Mouse (Mus musculus): Measurements from ENCODE around the gene Wdfy2. TPM values are rescaled to one million over a fixed set of nuclear protein-coding genes. Genes with fewer than 3 reads are reported as not detected.
"Not testable (repeated sequence)": the region's sequence is repeated elsewhere in the genome, so short reads cannot be mapped to it uniquely, and the experiment has no call there.

Wdfy2 gene
- polyA plus RNA-seq, 1 experiment = 15.5 TPM

DNA sequence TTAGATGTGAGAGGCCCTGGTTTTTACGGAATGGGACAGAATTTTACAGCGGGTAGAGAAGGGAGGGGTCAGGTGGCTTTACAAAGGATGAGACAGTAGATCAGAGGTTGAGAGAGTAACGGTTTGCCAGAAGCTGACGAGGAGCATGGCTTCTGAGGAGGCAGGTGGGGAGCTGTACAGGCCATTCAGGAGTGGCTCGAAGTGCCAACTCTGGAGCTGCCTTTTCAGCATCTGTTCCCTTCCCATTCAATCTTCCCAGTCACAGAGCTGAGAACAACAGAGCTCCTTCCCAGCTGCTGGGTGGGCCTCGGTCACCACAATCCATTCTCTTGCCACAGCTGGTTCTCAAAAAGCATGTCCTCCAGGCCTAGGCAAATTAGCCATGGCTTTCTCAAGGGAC, 8.2 kb upstream of the Wdfy2 start:
- Histone ChIP-seq H3K4me1 (replicated peaks; ENCODE audit: control insufficient read depth, insufficient read depth, low read length) (no peaks in the 10 kb centered on the region), H3K27ac (ENCODE audit: control insufficient read depth, insufficient read depth, low read length) (no peak overlapping the region), H3K4me3 (ENCODE audit: control insufficient read depth, insufficient read depth, low read length) (no peak overlapping the region), H3K36me3 (ENCODE audit: control insufficient read depth, insufficient read depth, low read length) (no peaks in the 10 kb centered on the region), H3K27me3 (ENCODE audit: control insufficient read depth, insufficient read depth, low read length) (no peaks in the 10 kb centered on the region)
- no peak for TF ChIP-seq CTCF (IDR thresholded peaks at IDR 0.05; ENCODE audit: borderline replicate concordance, control insufficient read depth, extremely low read depth, insufficient read depth, low read length, poor library complexity)
- no peak for TF ChIP-seq POLR2A (IDR thresholded peaks at IDR 0.05; ENCODE audit: control insufficient read depth, extremely low read depth, insufficient read depth, low read length, poor library complexity)
- 88% methylated on average over 6 of the region's 6 CpGs for WGBS
- DNase-seq = no peak

DNA sequence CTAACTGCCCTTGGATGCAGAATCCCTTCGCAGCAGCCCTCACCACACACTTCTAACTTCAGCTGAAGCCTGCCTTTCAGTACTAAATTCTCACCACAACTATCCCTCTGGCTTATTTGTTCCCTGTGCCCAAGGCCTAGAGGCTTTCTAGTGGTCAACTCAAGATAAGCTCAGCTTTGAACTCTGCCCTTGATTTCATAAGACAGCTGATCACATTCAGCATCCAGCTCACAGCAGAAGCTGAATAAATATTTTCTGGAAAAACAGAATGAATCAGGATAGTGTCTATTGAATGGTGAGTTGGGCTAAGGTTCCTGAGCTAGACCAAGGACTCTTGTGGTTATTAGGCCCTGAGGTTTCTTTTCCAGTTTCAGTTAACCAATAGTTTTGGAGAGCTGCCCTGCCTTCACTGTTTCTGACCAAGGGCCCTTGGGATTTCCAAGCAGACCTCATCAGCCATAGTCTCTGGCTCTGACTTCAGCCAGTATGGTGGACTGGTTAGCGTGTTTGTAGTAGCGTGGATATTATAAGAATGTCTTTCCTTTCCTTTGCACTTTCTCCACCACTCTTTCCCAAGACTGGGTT, 5.7 kb upstream of the Wdfy2 start:
- TF ChIP-seq CTCF (IDR thresholded peaks at IDR 0.05; ENCODE audit: borderline replicate concordance, control insufficient read depth, extremely low read depth, insufficient read depth, low read length, poor library complexity) (no peak), POLR2A (IDR thresholded peaks at IDR 0.05; ENCODE audit: control insufficient read depth, extremely low read depth, insufficient read depth, low read length, poor library complexity) (no peak)

DNA sequence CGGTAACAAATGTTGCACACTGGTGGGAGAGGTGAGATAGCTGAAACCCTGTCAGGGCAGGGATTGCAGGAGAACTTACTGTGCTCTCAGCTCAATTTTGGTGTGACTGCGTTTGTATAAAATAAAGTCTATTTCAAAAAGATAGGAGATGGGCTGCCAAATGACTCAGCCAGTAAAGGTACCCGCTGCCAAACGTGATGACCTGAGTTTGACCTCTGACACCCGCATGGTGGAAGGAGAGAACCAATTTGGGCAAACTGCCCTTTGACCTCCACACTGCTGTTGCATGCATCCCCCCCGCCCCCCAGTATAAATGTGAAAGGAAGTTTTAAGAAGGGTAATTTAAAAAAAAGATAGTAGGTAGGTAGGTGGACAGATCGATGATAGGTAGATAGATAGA, 4.4 kb upstream of the Wdfy2 start:
- 92% methylated on average over 7 of the region's 7 CpGs for WGBS
- H3K4me3 ChIP-seq (ENCODE audit: control insufficient read depth, insufficient read depth, low read length) = no peak overlapping the region
- DNase-seq = no peak
- H3K4me1 ChIP-seq (replicated peaks; ENCODE audit: control insufficient read depth, insufficient read depth, low read length) = 0 out of 2 replicates have a peak, but pooled peaks cover under 1% of the 10 kb centered on the region
- no peaks in the 10 kb centered on the region for H3K27me3 ChIP-seq (ENCODE audit: control insufficient read depth, insufficient read depth, low read length)
- no peaks in the 10 kb centered on the region for H3K36me3 ChIP-seq (ENCODE audit: control insufficient read depth, insufficient read depth, low read length)
- no peak overlapping the region for H3K27ac ChIP-seq (ENCODE audit: control insufficient read depth, insufficient read depth, low read length)
- TF ChIP-seq CTCF (IDR thresholded peaks at IDR 0.05; ENCODE audit: borderline replicate concordance, control insufficient read depth, extremely low read depth, insufficient read depth, low read length, poor library complexity) = no peak

More for the DNA sequence above, 5.7 kb upstream of the Wdfy2 start:
- Histone ChIP-seq H3K36me3 (ENCODE audit: control insufficient read depth, insufficient read depth, low read length) (no peaks in the 10 kb centered on the region), H3K27ac (ENCODE audit: control insufficient read depth, insufficient read depth, low read length) (no peak overlapping the region), H3K4me3 (ENCODE audit: control insufficient read depth, insufficient read depth, low read length) (no peak overlapping the region), H3K4me1 (replicated peaks; ENCODE audit: control insufficient read depth, insufficient read depth, low read length) (no peaks in the 10 kb centered on the region), H3K27me3 (ENCODE audit: control insufficient read depth, insufficient read depth, low read length) (no peaks in the 10 kb centered on the region)
- 94% methylated on average over 3 of the region's 3 CpGs for WGBS
- no peak for DNase-seq

DNA sequence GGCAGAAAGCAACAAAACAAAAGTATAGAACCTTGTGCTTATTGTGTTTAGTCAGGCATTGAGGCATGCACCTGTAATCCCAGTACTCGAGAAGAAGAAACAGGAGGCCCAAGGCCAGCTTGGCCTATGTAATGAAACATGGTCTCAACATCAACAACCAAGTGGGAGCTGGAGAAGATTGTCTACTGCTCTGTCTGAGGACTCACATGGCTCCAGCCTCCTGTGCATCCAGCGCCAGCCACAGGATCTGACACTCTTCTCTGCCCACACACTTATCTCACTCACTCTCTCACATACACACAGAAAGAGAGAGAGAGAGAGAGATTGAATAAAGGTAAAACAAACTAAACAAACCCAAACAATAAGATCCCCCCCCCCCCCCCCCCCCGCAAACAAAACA, 3.9 kb upstream of the Wdfy2 start:
- TF ChIP-seq POLR2A (IDR thresholded peaks at IDR 0.05; ENCODE audit: control insufficient read depth, extremely low read depth, insufficient read depth, low read length, poor library complexity) = no peak
- no peak for TF ChIP-seq CTCF (IDR thresholded peaks at IDR 0.05; ENCODE audit: borderline replicate concordance, control insufficient read depth, extremely low read depth, insufficient read depth, low read length, poor library complexity)
- no peak overlapping the region for H3K4me3 ChIP-seq (ENCODE audit: control insufficient read depth, insufficient read depth, low read length)
- no peak for DNase-seq
- WGBS = 79% methylated on average over 3 of the region's 3 CpGs
- no peaks in the 10 kb centered on the region for H3K27me3 ChIP-seq (ENCODE audit: control insufficient read depth, insufficient read depth, low read length)
- no peaks in the 10 kb centered on the region for H3K36me3 ChIP-seq (ENCODE audit: control insufficient read depth, insufficient read depth, low read length)
- 0 out of 2 replicates have a peak, but pooled peaks cover 2% of the 10 kb centered on the region for H3K4me1 ChIP-seq (replicated peaks; ENCODE audit: control insufficient read depth, insufficient read depth, low read length)
- no peak overlapping the region for H3K27ac ChIP-seq (ENCODE audit: control insufficient read depth, insufficient read depth, low read length)

DNA sequence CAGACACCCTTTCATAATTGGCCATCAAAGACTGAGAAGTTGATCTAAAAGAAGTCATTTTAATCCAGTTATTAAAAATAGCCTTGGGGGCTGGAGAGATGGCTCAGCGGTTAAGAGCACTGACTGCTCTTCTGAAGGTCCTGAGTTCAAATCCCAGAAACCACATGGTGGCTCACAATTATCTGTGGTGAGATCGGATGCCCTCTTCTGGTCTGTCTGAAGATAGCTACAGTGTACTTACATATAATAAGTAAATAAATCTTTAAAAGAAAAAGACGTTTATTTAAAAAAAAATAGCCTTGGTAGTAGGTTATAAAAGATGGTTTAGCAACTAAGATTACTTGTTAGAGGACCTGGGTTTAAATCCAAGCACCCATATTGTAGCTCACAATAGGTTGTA, 1.7 kb upstream of the Wdfy2 start:
- not testable (repeated sequence) for H3K36me3 ChIP-seq (ENCODE audit: control insufficient read depth, insufficient read depth, low read length); DNase-seq; H3K27me3 ChIP-seq (ENCODE audit: control insufficient read depth, insufficient read depth, low read length); H3K4me1 ChIP-seq (replicated peaks; ENCODE audit: control insufficient read depth, insufficient read depth, low read length); H3K27ac ChIP-seq (ENCODE audit: control insufficient read depth, insufficient read depth, low read length); H3K4me3 ChIP-seq (ENCODE audit: control insufficient read depth, insufficient read depth, low read length)
- WGBS = 88% methylated on average over 3 of the region's 3 CpGs

DNA sequence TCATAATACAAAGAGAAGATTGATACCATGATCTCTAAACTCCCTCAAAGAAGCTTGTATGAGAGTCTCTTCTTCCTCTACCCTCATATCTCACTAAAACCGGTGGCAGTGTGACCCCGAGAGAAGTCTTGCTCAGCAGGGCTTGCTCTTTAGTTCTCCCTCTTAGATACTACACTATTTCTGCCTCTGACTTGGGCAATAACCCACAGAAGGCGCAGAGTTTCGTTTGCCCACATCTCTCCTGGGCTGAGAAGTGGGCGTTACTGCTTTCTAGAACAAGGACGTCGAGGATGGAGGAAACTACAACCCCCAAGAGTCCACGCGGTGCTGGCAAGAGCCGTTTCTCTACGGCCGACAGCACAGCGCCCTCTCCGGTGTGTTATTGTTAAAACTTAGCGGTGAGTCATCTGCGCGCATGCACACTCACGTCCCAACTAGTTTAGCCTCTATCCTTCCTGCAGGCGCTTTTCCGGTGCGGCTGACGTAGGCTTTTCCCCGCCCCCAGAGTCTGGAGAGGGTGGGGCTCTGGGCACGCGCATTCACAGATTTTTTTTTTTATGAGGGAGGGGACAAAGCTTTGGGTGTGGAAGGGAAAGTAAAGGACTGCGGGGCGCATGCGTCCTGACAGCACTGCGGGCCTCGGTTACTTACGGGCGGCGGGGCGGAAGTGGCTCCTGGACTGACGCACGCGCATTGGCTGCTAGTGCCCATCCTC, 395 bp upstream of the Wdfy2 start:
- TF ChIP-seq POLR2A (IDR thresholded peaks at IDR 0.05; ENCODE audit: control insufficient read depth, extremely low read depth, insufficient read depth, low read length, poor library complexity) (peak; percentile 47), CTCF (IDR thresholded peaks at IDR 0.05; ENCODE audit: borderline replicate concordance, control insufficient read depth, extremely low read depth, insufficient read depth, low read length, poor library complexity) (peak; percentile 87)
- peak overlapping the region; percentile 3; the same call in 1 of the 2 replicates for H3K27ac ChIP-seq (ENCODE audit: control insufficient read depth, insufficient read depth, low read length)
- WGBS = under 1% methylated on average over 34 of the region's 37 CpGs
- H3K4me3 ChIP-seq (ENCODE audit: control insufficient read depth, insufficient read depth, low read length) = no peak overlapping the region; the same call in 1 of the 2 replicates
- H3K36me3 ChIP-seq (ENCODE audit: control insufficient read depth, insufficient read depth, low read length) = no peaks in the 10 kb centered on the region
- peak; percentile 98 for DNase-seq
- 0 out of 2 replicates have a peak, but pooled peaks cover 2% of the 10 kb centered on the region for H3K4me1 ChIP-seq (replicated peaks; ENCODE audit: control insufficient read depth, insufficient read depth, low read length)
- H3K27me3 ChIP-seq (ENCODE audit: control insufficient read depth, insufficient read depth, low read length) = no peaks in the 10 kb centered on the region

DNA sequence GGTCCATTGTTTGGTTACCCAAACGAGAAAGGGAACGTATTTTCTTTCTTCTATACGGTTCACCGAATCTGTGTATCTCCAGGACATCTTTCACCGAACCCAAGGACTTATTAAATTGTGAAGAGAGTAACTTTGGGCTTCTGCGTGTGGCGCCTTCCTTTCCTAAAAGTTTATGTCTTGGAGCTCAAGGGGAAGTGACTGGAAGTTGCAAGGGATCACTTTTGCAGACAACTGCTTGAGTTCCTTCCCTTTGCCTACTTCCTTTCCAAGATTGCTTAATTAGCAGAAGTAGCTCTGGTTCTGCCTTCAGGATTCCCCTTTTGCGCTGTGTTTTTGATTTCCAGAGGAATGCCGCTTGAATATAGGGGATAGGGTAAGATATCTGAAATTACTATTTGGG, 858 bp downstream of the Wdfy2 start:
- WGBS = 4% methylated on average over 9 of the region's 9 CpGs
- Histone ChIP-seq H3K27me3 (ENCODE audit: control insufficient read depth, insufficient read depth, low read length) (no peaks in the 10 kb centered on the region), H3K36me3 (ENCODE audit: control insufficient read depth, insufficient read depth, low read length) (no peaks in the 10 kb centered on the region), H3K4me3 (ENCODE audit: control insufficient read depth, insufficient read depth, low read length) (peak overlapping the region; percentile 95), H3K27ac (ENCODE audit: control insufficient read depth, insufficient read depth, low read length) (no peak overlapping the region), H3K4me1 (replicated peaks; ENCODE audit: control insufficient read depth, insufficient read depth, low read length) (peaks cover 10% of the 10 kb centered on the region)
- DNase-seq = no peak
- no peak for TF ChIP-seq POLR2A (IDR thresholded peaks at IDR 0.05; ENCODE audit: control insufficient read depth, extremely low read depth, insufficient read depth, low read length, poor library complexity)
- no peak for TF ChIP-seq CTCF (IDR thresholded peaks at IDR 0.05; ENCODE audit: borderline replicate concordance, control insufficient read depth, extremely low read depth, insufficient read depth, low read length, poor library complexity)
